Mouse (Mus musculus) liver, adult 2 months (tissue): ENCODE results near the gene Tekt1. TPM values are rescaled to one million over a fixed set of nuclear protein-coding genes. Genes with fewer than 3 reads are reported as not detected.
A peak's percentile ranks its signal among the peaks of the same experiment; 100 is the strongest.

ENCODE experiments used
- DNase-seq: peaks from one replicate; pipeline ENCODE4 v3.0.0-alpha.2; 2011; ENCODE audit warnings: low read depth, low spot score; ENCODE audit errors: extremely low read depth
- H3K27ac ChIP-seq: fragments of 200-500 bp; replicated peaks from 2 replicates; pipeline ENCODE4 v1.5.1; 2012; ENCODE audit warnings: low read depth, mild to moderate bottlenecking, control low read depth, inconsistent platforms, low read length; ENCODE audit not compliant: insufficient read depth
- H3K27me3 ChIP-seq: fragments of 200-500 bp; 2 replicates; pipeline ENCODE4 v1.6.1; 2012; ENCODE audit warnings: mild to moderate bottlenecking, moderate library complexity, low read length, inconsistent platforms; ENCODE audit not compliant: control insufficient read depth, insufficient read depth
- H3K36me3 ChIP-seq: fragments of 200-500 bp; 2 replicates; pipeline ENCODE4 v1.6.1; 2012; ENCODE audit warnings: low read length, inconsistent platforms; ENCODE audit not compliant: control insufficient read depth, insufficient read depth
- H3K4me1 ChIP-seq: fragments of 200-500 bp; 2 replicates; pipeline ENCODE4 v1.6.1; 2011; ENCODE audit warnings: low read length; ENCODE audit not compliant: control insufficient read depth, insufficient read depth
- H3K4me3 ChIP-seq: fragments of 200-500 bp; 2 replicates; pipeline ENCODE4 v1.5.1; 2011; ENCODE audit warnings: low read depth, mild to moderate bottlenecking, control low read depth, low read length, moderate library complexity; ENCODE audit not compliant: insufficient read depth
- H3K79me2 ChIP-seq: fragments of 200-500 bp; 2 replicates; pipeline ENCODE4 v1.6.1; 2012; ENCODE audit warnings: inconsistent platforms, mild to moderate bottlenecking, low read length, moderate library complexity; ENCODE audit not compliant: control insufficient read depth, insufficient read depth
- H3K9ac ChIP-seq: fragments of 200-500 bp; 2 replicates; pipeline ENCODE4 v1.6.1; 2012; ENCODE audit warnings: low read depth, mild to moderate bottlenecking, control low read depth, inconsistent platforms, low read length
- CTCF ChIP-seq: fragments of 200-500 bp; IDR thresholded peaks from 2 replicates; pipeline ENCODE4 v1.5.1; 2011; ENCODE audit warnings: low read depth, low read length, control low read depth
- POLR2A ChIP-seq: fragments of 200-500 bp; IDR thresholded peaks from 2 replicates; pipeline ENCODE4 v1.6.1; 2011; ENCODE audit warnings: low read length, control low read depth; ENCODE audit not compliant: insufficient read depth; ENCODE audit errors: extremely low read depth
- WGBS: fragments of 180-500 bp; shearing (Covaris S2); methylation state at CpG from one replicate; pipeline ENCODE4 v1.1.7; 2018; 5-methylcytosine and 5-hydroxymethylcytosine counted together
- polyA plus RNA-seq: library from polyadenylated mRNA; depleted of rRNA; stranded (reverse); fragments of >200 nt; gene quantifications from 2 replicates; pipeline ENCODE4 v1.2.3, GENCODE M21; 2012
- total RNA-seq: library from RNA; depleted of rRNA; stranded (reverse); fragments of >200 nt; gene quantifications from 2 replicates; pipeline ENCODE4 v1.2.3, GENCODE M21; 2014

The Tekt1 gene
- total and polyA plus RNA-seq, 2 experiments = not detected

- H3K27ac ChIP-seq = no peak overlapping the region
- no peak for DNase-seq
- H3K36me3 ChIP-seq = no peaks in the 10 kb centered on the region
- 84% methylated on average over 4 of the region's 4 CpGs for WGBS
- H3K27me3 ChIP-seq = no peaks in the 10 kb centered on the region
- H3K9ac ChIP-seq = no peak overlapping the region
- H3K4me3 ChIP-seq = no peak overlapping the region
- no peaks in the 10 kb centered on the region; the same call in 1 of the 2 replicates for H3K4me1 ChIP-seq
- no peak for TF ChIP-seq POLR2A
- no peak for TF ChIP-seq CTCF
- no peaks in the 10 kb centered on the region for H3K79me2 ChIP-seq
Measured at GRCm38 (mm10) chr11:72334653-72335052, 27.6 kb downstream of the Tekt1 start.

- Histone ChIP-seq H3K79me2 (no peaks in the 10 kb centered on the region), H3K27ac (no peak overlapping the region), H3K27me3 (no peaks in the 10 kb centered on the region), H3K4me1 (no peaks in the 10 kb centered on the region; the same call in 1 of the 2 replicates), H3K4me3 (no peak overlapping the region), H3K36me3 (no peaks in the 10 kb centered on the region), H3K9ac (no peak overlapping the region)
- TF ChIP-seq CTCF (no peak), POLR2A (no peak)
- WGBS = 84% methylated on average over 9 of the region's 9 CpGs
- no peak for DNase-seq
Measured at GRCm38 (mm10) chr11:72332951-72333667, 29.1 kb downstream of the Tekt1 start.

- Histone ChIP-seq H3K4me1 (no peaks in the 10 kb centered on the region), H3K79me2 (no peaks in the 10 kb centered on the region), H3K36me3 (no peaks in the 10 kb centered on the region), H3K27ac (no peak overlapping the region), H3K9ac (no peak overlapping the region), H3K27me3 (no peaks in the 10 kb centered on the region), H3K4me3 (no peak overlapping the region)
- no peak for TF ChIP-seq POLR2A
- TF ChIP-seq CTCF = no peak
- DNase-seq = no peak
- 79% methylated on average over 4 of the region's 4 CpGs for WGBS
Measured at GRCm38 (mm10) chr11:72325701-72326100, 36.5 kb downstream of the Tekt1 start.

- WGBS = 67% methylated on average over 3 of the region's 3 CpGs
- peak; percentile 33 for DNase-seq
- no peaks in the 10 kb centered on the region for H3K4me1 ChIP-seq
- H3K79me2 ChIP-seq = no peaks in the 10 kb centered on the region
- H3K9ac ChIP-seq = no peak overlapping the region
- H3K27me3 ChIP-seq = no peaks in the 10 kb centered on the region
- TF ChIP-seq CTCF (peak; percentile 72), POLR2A (no peak)
- no peak overlapping the region for H3K27ac ChIP-seq
- H3K36me3 ChIP-seq = no peaks in the 10 kb centered on the region
- no peak overlapping the region for H3K4me3 ChIP-seq
Measured at GRCm38 (mm10) chr11:72324431-72324830, 37.8 kb downstream of the Tekt1 start.

GRCm38 (mm10) chr11:72318026-72318425 is 44.2 kb downstream of the Tekt1 start:
- TF ChIP-seq CTCF (no peak), POLR2A (no peak)
- Histone ChIP-seq H3K79me2 (no peaks in the 10 kb centered on the region), H3K36me3 (no peaks in the 10 kb centered on the region), H3K4me1 (no peaks in the 10 kb centered on the region), H3K4me3 (no peak overlapping the region), H3K9ac (no peak overlapping the region), H3K27me3 (peaks cover 3% of the 10 kb centered on the region; the same call in 1 of the 2 replicates), H3K27ac (no peak overlapping the region)
- no peak for DNase-seq
- whole genome bisulfite sequencing = 75% methylated on average over 5 of the region's 5 CpGs

GRCm38 (mm10) chr11:72314151-72314895 is 47.9 kb downstream of the Tekt1 start, which contains the start of gene Fbxo39:
Fbxo39 (plus strand) TSS chr11:72314444.
- TF ChIP-seq CTCF = no peak
- Histone ChIP-seq H3K9ac (no peak within 1 kb of the TSS), H3K27ac (no peak within 1 kb of the TSS), H3K4me1 (no peaks in the 10 kb centered on the region), H3K79me2 (no peaks in the 10 kb centered on the region), H3K36me3 (peaks cover 1% of the 10 kb centered on the region; the same call in 1 of the 2 replicates), H3K27me3 (peaks cover 3% of the 10 kb centered on the region; the same call in 1 of the 2 replicates), H3K4me3 (no peak within 1 kb of the TSS)
- no peak for DNase-seq
- 14% methylated on average over 42 of the region's 42 CpGs for WGBS
